Mouse (Mus musculus) myocyte (in vitro differentiated cells): ENCODE measurements around the gene Tulp1.

Experiments used
- CEBPB ChIP-seq: IDR thresholded peaks from 2 replicates; pipeline ENCODE4 v1.6.1; 2011; ENCODE audit warnings: mild to moderate bottlenecking, moderate library complexity; ENCODE audit not compliant: poor library complexity, insufficient read depth, severe bottlenecking
- MAX ChIP-seq: IDR thresholded peaks from one replicate; pipeline ENCODE4 v1.6.1; 2011; ENCODE audit warnings: low read depth, mild to moderate bottlenecking, control low read depth
- POLR2A ChIP-seq: IDR thresholded peaks from one replicate; pipeline ENCODE4 v1.6.1; 2011; ENCODE audit warnings: low read depth, mild to moderate bottlenecking, control low read depth, moderate library complexity; ENCODE audit not compliant: insufficient read length
- POLR2AphosphoS2 ChIP-seq: IDR thresholded peaks from one replicate; pipeline ENCODE4 v1.6.1; 2011; ENCODE audit warnings: low read depth, control low read depth; ENCODE audit not compliant: insufficient read length
- TCF12 ChIP-seq: IDR thresholded peaks from one replicate; pipeline ENCODE4 v1.6.1; 2011; ENCODE audit warnings: mild to moderate bottlenecking, control low read depth; ENCODE audit not compliant: poor library complexity, insufficient read depth, severe bottlenecking
- TCF3 ChIP-seq: IDR thresholded peaks from one replicate; pipeline ENCODE4 v1.6.1; 2011; ENCODE audit warnings: low read depth, control low read depth; ENCODE audit not compliant: insufficient read length
- USF1 ChIP-seq: IDR thresholded peaks from one replicate; pipeline ENCODE4 v1.6.1; 2011; ENCODE audit warnings: low read depth, mild to moderate bottlenecking, control low read depth, moderate library complexity

- no peak for TF ChIP-seq MAX
- TF ChIP-seq POLR2A: no peak
- no peak for TF ChIP-seq TCF12
- TF ChIP-seq USF1: no peak
- TF ChIP-seq CEBPB: no peak
- TF ChIP-seq POLR2AphosphoS2: no peak
- no peak for TF ChIP-seq TCF3
These were observed 32.0 kb downstream of the Tulp1 start for GRCm38 (mm10) chr17:28332915-28333546.
